Mouse (Mus musculus): ENCODE results near the gene 1700029P11Rik. TPM values are rescaled to one million over a fixed set of nuclear protein-coding genes. Genes with fewer than 3 reads are reported as not detected.
A peak's percentile ranks its signal among the peaks of the same experiment; 100 is the strongest.

The 1700029P11Rik gene
- total RNA-seq (2021): not detected

DNA sequence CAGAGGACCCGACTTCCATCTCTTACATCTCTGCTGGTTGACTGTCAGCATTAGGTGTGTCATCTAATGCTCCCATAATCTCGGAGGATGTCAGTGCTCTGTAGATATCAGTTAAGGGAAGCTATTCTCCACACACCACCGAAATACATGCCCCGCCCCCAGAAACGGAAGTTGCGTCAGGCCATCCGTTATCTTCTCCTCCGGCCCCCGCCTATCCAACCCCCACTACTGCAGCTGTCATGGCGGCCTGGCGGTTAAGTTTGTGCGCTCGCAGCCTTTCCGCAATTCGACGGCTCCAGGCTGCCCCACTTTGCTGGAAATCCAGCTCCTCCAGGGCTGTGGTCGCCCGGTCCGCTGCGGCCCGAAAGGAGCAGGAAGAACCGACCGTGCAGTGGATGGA is at the start of gene 1700029P11Rik:
TSS of gene 1700029P11Rik (plus strand) at position 220 of the 400 bp plus-strand sequence.
- intact Hi-C loops (cut with DNase I): no loop called here
- no peak for DNase-seq

DNA sequence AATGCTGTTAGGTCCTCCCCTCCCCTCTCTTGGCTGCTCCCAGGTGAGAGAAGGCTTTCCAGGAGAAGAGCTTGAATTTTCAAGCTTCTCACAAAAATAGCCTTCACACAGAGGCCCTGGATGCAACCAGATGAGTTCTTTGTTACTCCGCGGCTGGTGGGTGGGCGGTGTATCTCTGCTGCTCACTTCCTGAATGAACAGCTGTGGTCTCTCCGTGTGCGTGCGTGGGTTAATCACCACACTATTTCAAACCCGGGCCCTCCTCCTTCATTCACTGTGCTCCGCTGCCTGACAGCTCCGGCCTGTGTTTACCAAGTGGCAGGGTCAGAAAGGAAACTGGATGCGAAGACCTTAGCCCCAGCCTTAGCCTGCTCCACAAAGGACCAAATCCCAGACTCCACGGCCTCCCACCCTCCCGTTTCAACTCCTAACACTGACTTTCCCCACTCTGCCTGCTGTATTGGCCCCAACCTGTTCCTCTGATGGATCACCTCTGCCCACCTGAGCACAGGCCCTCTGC is 47.3 kb upstream of the 1700029P11Rik start:
- intact Hi-C loops (cut with DNase I): no loop called here
- DNase-seq: peak; percentile 41 to 50

DNA sequence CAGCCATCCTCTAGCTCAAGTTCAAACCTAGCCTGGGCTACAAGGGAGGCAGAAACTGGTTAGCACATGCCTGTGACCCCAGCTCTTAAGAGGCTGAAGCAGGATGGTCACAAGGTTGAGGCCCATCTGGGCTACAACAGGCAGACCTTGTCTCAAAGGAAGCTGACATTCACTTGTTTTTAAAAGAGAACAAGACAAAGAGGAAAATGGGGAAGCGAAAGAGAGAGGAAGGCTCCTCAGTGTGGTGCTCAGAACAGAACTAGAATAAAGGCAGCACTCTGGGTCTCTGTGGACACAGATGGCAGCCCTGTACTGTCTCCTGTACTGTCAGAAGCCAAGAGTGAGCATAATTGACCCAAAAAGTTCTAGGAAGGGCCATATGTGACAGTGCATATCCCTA is 46.4 kb upstream of the 1700029P11Rik start:
- no peak for DNase-seq
- intact Hi-C loops (cut with DNase I): no loop called here

DNA sequence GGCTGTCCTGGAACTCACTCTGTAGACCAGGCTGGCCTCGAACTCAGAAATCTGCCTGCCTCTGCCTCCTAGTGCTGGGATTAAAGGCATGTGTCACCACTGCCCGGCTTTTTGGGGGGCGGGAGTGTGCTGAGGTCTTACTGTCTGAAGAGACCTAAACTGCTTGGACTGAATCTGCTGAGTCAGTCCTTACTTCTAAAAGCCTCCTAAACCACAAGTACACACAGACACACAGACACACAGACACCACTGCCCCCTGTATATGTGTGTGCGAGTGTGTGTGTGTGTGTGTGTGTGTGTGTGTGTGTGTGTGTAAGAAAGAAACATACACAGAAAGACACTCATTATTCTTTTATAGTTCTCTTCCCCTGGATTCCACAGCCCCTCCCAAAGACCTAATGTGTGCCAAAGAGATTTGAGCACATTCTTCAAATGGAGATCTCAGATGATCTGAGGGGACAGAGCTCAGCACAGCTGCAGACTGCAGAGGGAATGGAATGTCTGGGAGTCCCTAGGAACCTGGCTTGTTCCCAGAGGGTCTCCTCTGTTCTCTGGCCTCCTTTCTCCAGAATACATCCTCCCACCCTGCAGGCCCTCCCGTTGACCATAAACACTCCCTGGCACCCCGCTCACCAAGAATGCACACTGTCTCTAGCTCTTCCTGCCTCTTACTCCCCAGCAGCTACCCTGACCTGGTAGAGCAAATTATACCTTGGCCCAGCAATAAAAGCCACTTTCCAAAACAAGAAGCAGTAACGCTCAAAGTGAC is 44.3 kb upstream of the 1700029P11Rik start:
- intact Hi-C loops (cut with DNase I): no loop called here
- no peak for DNase-seq

DNA sequence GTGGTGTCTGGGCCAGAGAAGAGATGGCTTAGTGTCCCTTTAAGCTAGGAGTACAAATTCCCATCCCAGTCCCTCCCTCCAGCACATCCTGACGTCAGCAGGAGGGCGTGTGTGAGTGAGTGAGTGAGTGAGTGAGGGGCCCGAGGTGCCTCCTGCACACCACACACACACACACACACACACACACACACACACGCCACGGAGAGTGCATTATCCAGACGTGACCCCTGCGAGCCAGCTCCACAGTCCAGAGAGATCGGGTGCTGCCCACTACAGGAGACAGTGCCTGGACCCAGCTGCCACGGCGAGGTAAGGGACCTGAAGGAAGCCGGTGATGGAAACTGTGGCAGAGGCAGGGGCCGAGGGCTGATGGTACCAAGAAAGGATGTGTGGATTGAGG is 43.7 kb upstream of the 1700029P11Rik start, which contains the start of gene Csdc2:
TSS of gene Csdc2 (plus strand) at position 81 of the 400 bp plus-strand sequence.
- intact Hi-C loops (cut with DNase I): no loop called here
- peak; percentile 62 to 73 for DNase-seq

DNA sequence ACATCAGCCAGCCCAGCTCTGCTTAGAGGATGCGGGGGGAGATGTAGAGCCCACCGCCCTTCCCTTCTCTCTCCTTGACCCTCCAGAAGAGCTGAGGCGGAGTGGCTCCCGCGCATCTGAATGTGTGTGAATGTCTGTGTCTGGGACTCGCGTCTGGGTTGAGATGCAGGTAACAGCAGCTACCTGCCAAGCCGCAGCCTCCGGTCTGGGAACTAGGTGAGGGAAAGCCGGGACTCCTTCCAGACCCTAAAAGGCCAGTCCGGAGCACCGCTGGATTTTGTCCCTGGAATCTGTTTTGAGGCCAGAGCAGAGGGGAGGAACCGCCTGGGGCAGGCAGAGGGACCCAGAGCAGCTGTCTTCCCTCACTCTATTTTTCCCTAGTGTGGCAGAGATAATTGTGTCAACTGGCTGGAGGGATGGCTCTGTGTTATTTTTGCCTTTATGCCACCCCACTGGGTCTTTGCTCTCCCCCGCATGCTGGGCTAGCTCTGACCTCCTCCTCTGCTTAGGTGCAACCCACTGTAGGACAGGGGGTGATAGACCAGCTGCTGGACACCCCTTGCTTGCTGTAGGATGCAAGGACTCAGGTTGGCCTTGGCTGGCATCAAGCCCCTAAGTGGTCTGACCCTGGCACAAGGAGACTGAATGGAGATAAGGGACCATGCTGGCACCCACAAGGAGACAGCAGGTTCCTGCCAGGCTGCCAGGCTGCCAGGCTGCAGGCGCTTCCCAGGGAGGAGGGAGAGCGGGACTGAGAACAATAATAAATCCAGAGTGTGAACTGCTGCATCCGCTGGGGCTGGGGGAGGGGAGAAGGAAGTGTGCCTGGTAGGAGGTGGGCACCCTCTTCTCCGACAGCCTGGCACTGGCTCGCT is 43.0 kb upstream of the 1700029P11Rik start:
- intact Hi-C loops (cut with DNase I): no loop called here
- DNase-seq: peak; percentile 62 to 70

DNA sequence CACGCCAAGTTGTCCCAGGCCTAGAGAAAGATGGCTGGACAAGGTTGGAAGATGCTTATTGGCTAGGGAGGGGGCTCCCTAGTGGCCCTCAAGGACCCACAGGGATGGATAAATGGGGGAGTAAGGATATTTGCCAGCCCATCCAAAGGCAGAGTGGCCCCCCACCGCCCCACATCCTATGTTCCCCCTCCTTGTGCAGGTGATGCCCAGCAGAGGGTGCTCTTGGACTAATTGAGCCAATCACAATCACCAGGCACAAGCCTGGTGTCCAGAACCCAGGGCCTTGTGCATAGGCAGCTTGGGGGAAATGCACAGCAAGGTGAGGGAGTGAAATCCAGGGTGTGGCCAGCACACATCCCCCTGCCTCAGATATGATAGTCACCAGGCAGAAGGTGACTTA is 42.1 kb upstream of the 1700029P11Rik start:
- peak; percentile 32 to 51 for DNase-seq
- intact Hi-C loops (cut with DNase I): loop anchor here (1.0 kb wide), 1 partner anchor 51 kb away; no protein-coding TSS in a partner anchor

DNA sequence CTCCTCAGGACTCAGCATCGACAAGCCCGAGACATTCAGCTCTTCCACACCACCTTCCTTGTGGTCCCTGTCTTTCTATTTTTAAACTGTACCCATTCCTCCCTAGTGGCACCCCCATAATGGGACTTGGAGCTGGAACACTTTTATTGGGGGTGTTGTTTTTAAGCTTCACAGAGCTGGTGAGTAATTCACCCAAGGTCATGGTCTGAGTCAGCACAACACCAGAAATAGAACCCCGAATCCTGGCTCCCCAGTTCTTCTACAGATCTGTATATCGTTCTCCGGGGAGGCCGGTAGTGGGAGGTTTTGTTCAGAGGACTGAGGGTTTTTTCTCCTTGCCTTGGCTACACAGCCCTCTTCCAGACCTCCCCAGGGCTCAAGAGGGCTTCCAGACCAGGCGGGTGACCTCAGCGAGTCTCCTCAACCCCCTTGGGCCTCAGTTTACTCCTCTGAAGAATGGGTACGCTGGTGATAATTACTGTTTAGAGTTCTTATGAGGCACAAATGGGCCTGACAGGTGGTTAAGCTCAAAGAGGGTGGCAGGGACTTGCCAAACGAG is 41.1 kb upstream of the 1700029P11Rik start:
- DNase-seq: no peak
- intact Hi-C loops (cut with DNase I): no loop called here

DNA sequence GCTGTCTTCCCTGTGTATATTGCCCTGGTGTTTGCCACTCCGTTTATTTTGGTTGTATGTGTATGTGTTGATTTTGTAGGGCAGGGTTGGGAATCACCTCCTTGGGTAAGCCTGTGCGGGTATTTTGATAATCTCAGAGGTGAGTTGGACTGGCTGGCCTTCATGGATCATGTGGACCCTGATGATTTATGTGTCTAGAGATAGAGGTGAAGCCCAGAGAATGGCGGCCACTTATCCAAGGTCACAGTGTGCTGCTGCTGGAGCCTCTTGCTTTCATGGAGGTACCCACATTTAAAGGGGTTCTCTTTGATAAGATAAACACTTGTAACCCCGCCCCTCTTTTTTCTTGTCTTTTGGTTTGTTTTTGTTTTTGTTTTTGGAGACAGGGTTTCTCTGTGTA is 40.6 kb upstream of the 1700029P11Rik start:
- DNase-seq: no peak
- intact Hi-C loops (cut with DNase I): no loop called here

DNA sequence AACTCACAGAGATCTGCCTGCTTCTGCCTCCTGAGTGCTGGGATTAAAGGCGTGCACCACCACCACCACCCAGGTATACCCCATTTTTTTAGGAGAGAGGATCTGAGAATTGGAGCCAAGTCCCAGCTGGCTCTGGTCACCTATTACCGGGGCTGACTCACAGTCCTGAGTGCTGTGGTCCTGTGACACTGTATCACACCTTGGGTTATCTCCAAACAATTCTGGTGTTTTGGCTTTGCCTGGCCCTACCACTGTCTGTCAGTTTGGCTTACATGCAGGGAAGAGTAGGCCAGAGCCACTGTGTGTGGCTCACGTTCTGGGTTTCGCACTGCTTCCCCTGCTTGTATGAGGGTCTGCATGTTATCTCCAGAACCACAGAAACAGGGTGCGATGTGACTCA is 40.1 kb upstream of the 1700029P11Rik start:
- DNase-seq: no peak
- intact Hi-C loops (cut with DNase I): no loop called here

DNA sequence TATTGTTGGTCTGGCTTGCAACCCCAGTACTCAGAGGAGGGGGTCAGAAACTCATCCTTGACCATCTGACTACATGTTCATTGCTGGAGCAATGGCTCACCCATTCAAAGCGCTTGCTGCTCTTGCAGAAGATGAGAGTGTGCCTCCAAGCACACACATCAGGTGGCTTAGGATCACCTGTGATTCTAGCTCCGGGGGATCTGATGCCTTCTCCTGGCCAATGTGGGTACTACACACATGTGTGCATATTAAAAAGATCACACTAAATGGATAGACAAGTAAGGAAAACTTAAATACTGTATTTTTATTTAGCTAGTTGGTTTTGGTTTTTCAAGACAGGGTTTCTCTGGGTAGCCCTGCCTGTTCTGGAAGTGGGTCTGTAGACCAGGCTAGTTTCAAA is 39.3 kb upstream of the 1700029P11Rik start:
- intact Hi-C loops (cut with DNase I): no loop called here

DNA sequence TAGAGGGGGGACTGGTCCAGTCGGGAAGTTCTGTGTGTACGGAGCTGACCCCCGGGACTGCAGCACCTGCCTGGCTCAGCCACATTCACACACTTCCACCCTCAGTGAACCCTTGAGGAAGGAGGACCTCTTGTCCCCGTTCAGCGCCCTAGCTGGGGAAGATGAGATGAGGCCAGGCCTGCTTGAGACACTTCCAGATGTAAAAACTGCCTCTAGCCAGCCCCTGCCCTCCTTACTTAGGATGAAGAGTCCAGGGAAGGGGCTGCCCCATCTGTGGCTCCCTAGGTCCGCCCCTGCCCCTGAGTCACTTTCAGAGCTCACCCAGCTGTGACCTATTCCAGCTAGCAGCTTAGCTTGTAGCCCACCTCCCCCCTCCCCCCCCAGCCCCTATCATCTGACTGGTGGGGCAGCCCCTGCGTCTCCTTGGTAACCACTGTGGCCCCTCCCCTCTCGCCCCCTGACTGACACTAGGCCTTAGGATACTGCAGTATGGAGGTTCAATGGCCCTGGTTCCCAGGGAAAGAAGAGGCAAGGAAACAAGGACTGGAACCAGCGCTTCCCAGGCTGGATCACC is 37.1 kb upstream of the 1700029P11Rik start:
- DNase-seq: no peak
- intact Hi-C loops (cut with DNase I): no loop called here

More for the DNA sequence above, 39.3 kb upstream of the 1700029P11Rik start:
- no peak for DNase-seq

DNA sequence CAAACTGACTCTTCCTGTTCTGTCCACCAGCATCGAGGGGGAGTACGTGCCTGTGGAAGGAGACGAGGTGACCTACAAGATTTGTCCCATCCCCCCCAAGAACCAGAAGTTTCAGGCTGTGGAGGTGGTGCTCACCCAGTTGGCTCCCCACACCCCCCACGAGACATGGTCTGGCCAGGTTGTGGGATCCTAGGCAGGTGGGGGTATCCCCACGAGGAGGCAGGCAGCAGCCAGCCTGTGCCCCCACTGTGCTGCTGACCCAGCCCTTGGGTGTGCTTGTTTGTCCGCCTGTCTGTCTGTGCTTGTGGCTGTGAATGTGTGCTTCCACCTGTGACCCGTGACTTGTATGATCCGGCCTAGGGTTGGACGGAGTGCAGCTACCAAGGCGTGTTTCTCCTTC is 31.3 kb upstream of the 1700029P11Rik start:
- no peak for DNase-seq
- intact Hi-C loops (cut with DNase I): no loop called here

DNA sequence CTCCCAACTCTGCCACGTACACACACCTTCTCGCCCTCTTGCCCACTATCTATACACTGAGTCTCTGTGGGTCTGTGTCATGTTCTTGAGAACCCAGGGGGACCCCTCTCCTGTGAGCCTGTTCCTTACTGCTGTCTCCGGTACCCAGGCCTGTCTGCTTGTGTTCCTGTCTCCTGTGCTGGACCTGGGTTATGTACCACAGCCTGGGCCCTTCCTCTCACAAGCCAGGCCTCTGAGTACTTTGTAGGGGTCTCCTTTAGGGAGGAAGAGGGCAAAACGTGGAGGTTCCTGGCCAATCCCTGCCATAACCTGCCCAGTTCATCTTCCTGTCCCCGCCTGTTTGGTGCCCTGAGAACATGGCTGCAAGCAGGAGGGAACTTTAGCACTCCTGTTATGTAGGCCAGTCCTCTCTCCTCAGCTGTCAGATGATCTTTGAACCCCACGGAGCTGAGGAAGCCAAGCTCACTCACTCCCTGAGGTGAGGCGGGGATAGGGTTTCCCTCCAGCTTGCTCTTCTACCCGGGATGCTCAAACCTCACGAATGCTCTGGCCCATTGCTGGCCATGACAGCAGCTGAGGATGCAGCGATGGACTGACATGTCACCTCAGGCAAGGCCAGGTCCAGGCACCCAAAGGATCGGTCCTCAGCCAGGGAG is 30.7 kb upstream of the 1700029P11Rik start:
- no peak for DNase-seq
- intact Hi-C loops (cut with DNase I): no loop called here

DNA sequence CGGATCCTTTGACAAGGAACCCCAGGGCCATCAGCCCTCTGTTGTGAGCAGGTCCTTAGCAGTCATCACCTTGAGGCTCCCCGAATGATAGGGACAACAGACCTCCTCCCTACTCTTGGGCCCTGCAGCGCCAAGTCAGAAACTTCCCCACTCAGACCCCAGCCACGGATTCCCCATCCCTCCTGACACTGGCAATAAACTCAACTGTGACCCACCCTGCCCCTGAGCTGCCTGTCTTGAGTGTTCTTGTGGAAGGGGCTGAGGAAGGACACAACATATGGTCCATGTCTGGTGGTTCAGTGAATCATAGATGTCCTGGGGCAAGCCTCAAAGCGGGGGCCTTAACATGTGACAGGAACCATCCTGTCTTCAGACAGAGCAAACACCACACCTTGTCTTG is 29.6 kb upstream of the 1700029P11Rik start:
- intact Hi-C loops (cut with DNase I): no loop called here
- DNase-seq: no peak

DNA sequence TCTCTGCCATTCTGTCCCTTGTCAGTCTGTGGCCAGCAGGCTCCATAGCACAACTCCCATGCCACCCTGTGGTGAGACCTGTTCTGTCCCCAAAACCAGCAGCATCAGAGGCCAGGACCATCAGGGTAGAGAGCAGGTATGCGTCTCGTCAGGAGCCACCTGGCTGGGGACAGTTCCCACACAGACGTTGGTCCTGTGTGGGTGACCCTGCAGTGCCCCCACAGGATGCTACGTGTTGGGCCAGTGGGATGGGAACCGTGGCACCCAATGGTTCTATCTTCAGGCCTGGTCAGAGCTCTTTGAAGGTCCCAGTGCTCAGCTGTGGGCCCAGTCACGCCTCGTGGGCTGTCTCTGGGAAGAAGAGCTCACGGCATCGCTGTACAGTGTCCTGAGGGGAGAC is 29.2 kb upstream of the 1700029P11Rik start:
- intact Hi-C loops (cut with DNase I): no loop called here
- DNase-seq: no peak

DNA sequence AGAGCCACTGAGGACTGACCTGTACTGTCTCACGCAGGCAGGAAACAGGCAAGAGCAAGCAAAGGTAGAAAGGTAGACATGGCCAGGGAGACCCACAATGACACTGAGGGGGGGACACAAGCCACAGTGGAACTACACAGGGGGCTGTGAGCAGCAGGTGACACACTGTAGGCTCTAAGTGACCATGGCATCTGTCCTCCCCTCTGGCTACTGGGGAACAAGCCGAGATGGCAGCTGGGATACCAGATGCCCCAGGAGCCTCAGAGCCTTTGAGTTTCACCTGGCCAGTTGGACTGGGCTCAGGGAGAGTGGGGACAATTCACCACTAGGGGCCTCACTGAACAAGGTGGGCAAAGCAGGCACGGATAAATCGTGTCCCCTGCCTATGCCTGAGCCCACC is 28.0 kb upstream of the 1700029P11Rik start:
- intact Hi-C loops (cut with DNase I): no loop called here
- no peak for DNase-seq

DNA sequence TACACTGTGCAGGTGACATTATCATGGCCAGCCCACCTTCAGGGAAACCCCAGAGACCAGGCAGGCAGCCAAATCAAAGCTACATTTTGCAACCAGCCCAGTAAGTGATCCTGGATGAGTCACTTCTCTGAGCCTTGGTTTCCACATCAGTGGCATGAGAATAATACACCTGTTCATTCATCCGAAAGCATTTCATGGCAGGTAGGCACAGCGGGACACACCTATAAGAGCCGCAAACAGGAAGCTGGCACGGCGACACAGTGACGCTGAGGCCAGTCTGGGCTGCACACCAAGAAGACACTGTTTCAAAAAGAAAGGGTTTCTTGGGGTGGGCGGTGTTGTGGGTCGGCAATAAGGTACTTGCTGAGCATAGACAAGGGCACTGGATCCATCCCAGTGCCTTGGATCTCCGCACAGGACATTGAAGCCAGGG is 26.2 kb upstream of the 1700029P11Rik start:
- DNase-seq: no peak
- intact Hi-C loops (cut with DNase I): no loop called here

DNA sequence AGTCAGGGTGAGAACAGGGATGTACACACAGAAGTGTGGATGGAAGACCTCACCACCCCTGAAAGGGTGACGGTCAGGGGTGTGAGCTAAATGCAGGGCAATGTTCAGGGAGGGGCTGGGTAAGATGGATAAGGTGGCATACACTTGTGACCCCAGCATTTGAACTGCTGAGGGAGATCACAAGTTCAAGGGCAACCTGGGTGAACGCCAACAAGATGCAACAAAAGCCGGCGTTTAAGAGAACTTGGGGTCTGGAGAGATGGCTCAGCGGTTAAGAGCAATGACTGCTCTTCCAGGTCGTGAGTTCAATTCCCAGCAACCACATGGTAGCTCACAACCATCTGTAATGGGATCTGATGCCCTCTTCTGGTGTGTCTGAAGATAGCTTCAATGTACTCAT is 25.6 kb upstream of the 1700029P11Rik start:
- intact Hi-C loops (cut with DNase I): no loop called here
- no peak for DNase-seq

DNA sequence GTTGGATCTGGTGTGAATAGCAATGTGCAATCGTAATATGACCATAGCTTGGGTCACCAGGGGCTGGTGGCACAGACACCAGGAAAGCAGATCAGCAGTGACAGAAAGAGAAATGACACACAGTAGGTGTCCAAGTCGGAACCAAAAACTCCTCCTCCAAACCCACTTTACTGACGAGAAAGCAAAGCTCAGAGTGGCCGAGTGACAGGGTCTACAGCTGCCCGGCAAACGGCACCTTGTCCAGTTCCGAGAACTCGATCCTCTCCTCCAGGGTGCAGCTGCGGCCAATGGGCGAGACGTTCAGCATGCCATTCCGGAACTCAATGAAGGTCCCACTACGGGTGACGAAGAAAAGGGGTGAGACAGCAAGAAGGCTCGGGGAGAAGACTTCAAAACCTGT is 24.9 kb upstream of the 1700029P11Rik start:
- no peak for DNase-seq
- intact Hi-C loops (cut with DNase I): no loop called here
